ENCODE assay signal across 9 mouse cellular contexts in the genomic region with DNA sequence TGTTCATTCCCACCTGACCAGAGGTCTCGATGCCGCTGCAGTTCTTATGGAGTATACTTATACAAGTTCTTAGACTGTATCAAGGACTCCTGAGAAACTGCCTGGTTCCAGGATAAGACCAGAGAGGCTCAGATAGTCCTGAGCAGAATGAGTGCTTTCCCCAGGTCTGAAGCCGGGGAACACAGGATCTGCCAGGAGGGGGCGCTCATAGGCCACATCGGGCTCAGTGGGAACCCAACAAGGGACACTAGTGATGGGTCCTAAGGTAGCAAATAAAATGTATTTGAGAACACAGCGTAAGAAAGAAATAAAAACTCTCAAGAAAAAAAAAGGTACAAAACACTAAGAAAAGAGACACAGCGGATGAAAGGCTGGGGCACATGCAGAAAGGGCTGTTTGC.
DNase-seq lines count a peak whose midpoint lies in the region; ATAC-seq and TF ChIP-seq lines count a peak whose summit lies in the region.
"Had no signal": no experiment of that assay in that cellular context is flagged by ENCODE, and none has a peak within 500 bp of the region (broad histone marks: within the 10 kb centered on the region; RNA-seq: fewer than 3 reads in every experiment).

No protein-coding gene starts in this region.

- H3K9ac ChIP-seq in hindbrain, embryonic 11.5 days (ENCODE audit: low read depth, low read length), result no peak overlapping the region
- H3K9ac ChIP-seq in hindbrain, embryonic 13.5 days, result no peak overlapping the region
- H3K9ac ChIP-seq in hindbrain, postnatal 0 days (replicated peaks; ENCODE audit: low read length), result no peak overlapping the region
- H3K9ac ChIP-seq in liver, embryonic 14.5 days (replicated peaks), result no peak overlapping the region
- H3K9ac ChIP-seq: lung, embryonic 15.5 days had no signal

- peak; percentile 74 for TF ChIP-seq CTCF in hindbrain, postnatal 0 days (IDR thresholded peaks at IDR 0.05; ENCODE audit: low read depth)
- TF ChIP-seq CTCF in liver, embryonic 14.5 days (IDR thresholded peaks at IDR 0.05; ENCODE audit: low read depth), result peak; percentile 41; the same call in 1 of the 2 replicates

- H3K4me3 ChIP-seq in hindbrain, embryonic 11.5 days (ENCODE audit: low read depth, low read length), result no peak overlapping the region
- no peak overlapping the region for H3K4me3 ChIP-seq in hindbrain, embryonic 13.5 days
- no peak overlapping the region for H3K4me3 ChIP-seq in hindbrain, postnatal 0 days (ENCODE audit: low read length)
- no peak overlapping the region for H3K4me3 ChIP-seq in liver, embryonic 14.5 days (ENCODE audit: insufficient read depth in 1 of 2, low read depth in 2 of 2, low read length in 2 of 2)
- H3K4me3 ChIP-seq: lung, embryonic 15.5 days had no signal

- TF ChIP-seq EP300 in liver, embryonic 14.5 days (IDR thresholded peaks at IDR 0.05; ENCODE audit: low read depth), result no peak

- no peaks in the 10 kb centered on the region for H3K9me3 ChIP-seq in hindbrain, embryonic 11.5 days (ENCODE audit: control insufficient read depth, low read length)
- H3K9me3 ChIP-seq in hindbrain, embryonic 13.5 days, result no peaks in the 10 kb centered on the region
- H3K9me3 ChIP-seq in hindbrain, postnatal 0 days (ENCODE audit: low read length), result no peaks in the 10 kb centered on the region
- H3K9me3 ChIP-seq in liver, embryonic 14.5 days (ENCODE audit: control insufficient read depth, low read length), result no peaks in the 10 kb centered on the region
- H3K9me3 ChIP-seq: lung, embryonic 15.5 days had no signal

- ATAC-seq in hindbrain, embryonic 11.5 days (ENCODE audit: low FRiP score), result no peak
- ATAC-seq in hindbrain, embryonic 13.5 days (ENCODE audit: low FRiP score), result no peak
- ATAC-seq in hindbrain, postnatal 0 days, result peak; percentile 69; the same call in 1 of the 2 replicates
- no peak for ATAC-seq in liver, embryonic 14.5 days (ENCODE audit: insufficient read depth)

- no peak overlapping the region for H3K4me2 ChIP-seq in hindbrain, embryonic 11.5 days (replicated peaks; ENCODE audit: low read depth, low read length)
- H3K4me2 ChIP-seq in hindbrain, embryonic 13.5 days, result no peak overlapping the region
- no peak overlapping the region for H3K4me2 ChIP-seq in hindbrain, postnatal 0 days (ENCODE audit: low read depth, low read length)
- no peak overlapping the region for H3K4me2 ChIP-seq in liver, embryonic 14.5 days (ENCODE audit: low read depth)
- H3K4me2 ChIP-seq: lung, embryonic 15.5 days had no signal

- H3K27me3 ChIP-seq in hindbrain, embryonic 11.5 days (ENCODE audit: control insufficient read depth, insufficient read depth, low read length), result no peaks in the 10 kb centered on the region
- H3K27me3 ChIP-seq in hindbrain, embryonic 13.5 days, result 0 out of 2 replicates have a peak, but pooled peaks cover 3% of the 10 kb centered on the region
- H3K27me3 ChIP-seq in hindbrain, postnatal 0 days (ENCODE audit: insufficient read depth, low read length), result no peaks in the 10 kb centered on the region
- no peaks in the 10 kb centered on the region for H3K27me3 ChIP-seq in liver, embryonic 14.5 days (ENCODE audit: control insufficient read depth, insufficient read depth, low read length)
- H3K27me3 ChIP-seq: lung, embryonic 15.5 days had no signal

- no peaks in the 10 kb centered on the region for H3K36me3 ChIP-seq in hindbrain, embryonic 11.5 days (ENCODE audit: control insufficient read depth, insufficient read depth, low read length)
- no peaks in the 10 kb centered on the region for H3K36me3 ChIP-seq in hindbrain, embryonic 13.5 days
- no peaks in the 10 kb centered on the region for H3K36me3 ChIP-seq in hindbrain, postnatal 0 days (ENCODE audit: insufficient read depth, low read length)
- H3K36me3 ChIP-seq in liver, embryonic 14.5 days (replicated peaks; ENCODE audit: control insufficient read depth, insufficient read depth, low read depth), result no peaks in the 10 kb centered on the region
- H3K36me3 ChIP-seq: lung, embryonic 15.5 days had no signal

- DNase-seq in hindbrain, embryonic 11.5 days (ENCODE audit: low spot score), result peak; percentile 77
- DNase-seq in NIH3T3 (ENCODE audit: low read depth), result peak; percentile 50
- peak; percentile 81 to 90 for DNase-seq in cerebellum, postnatal 25 days
- peak; percentile 80 for DNase-seq in hindbrain, postnatal 0 days (ENCODE audit: low spot score)
- DNase-seq in liver, embryonic 14.5 days (ENCODE audit: low read depth in 3 of 3, low spot score in 3 of 3), result no peak
- DNase-seq in testis, postnatal 10 days (ENCODE audit: low spot score), result peak; percentile 73
- DNase-seq in spleen, postnatal 36 days (ENCODE audit: low spot score in 2 of 2), result no peak

- H3K4me1 ChIP-seq in hindbrain, embryonic 11.5 days (replicated peaks; ENCODE audit: control insufficient read depth, insufficient read depth, low read length), result no peaks in the 10 kb centered on the region
- H3K4me1 ChIP-seq in hindbrain, embryonic 13.5 days (replicated peaks), result peaks cover 4% of the 10 kb centered on the region; the same call in 1 of the 2 replicates
- no peaks in the 10 kb centered on the region for H3K4me1 ChIP-seq in hindbrain, postnatal 0 days (ENCODE audit: insufficient read depth, low read length)
- H3K4me1 ChIP-seq in liver, embryonic 14.5 days (replicated peaks; ENCODE audit: control insufficient read depth in 2 of 2, insufficient read depth in 2 of 2, low read length in 1 of 2), result no peaks in the 10 kb centered on the region
- H3K4me1 ChIP-seq: lung, embryonic 15.5 days had no signal

- WGBS in hindbrain, embryonic 11.5 days, result 47% methylated on average over 7 of the region's 7 CpGs
- 45% methylated on average over 7 of the region's 7 CpGs for WGBS in hindbrain, embryonic 13.5 days
- 43% methylated on average over 7 of the region's 7 CpGs for whole genome bisulfite sequencing in hindbrain, postnatal 0 days
- 38% methylated on average over 7 of the region's 7 CpGs for WGBS in liver, embryonic 14.5 days (ENCODE audit: insufficient replicate concordance)

- H3K27ac ChIP-seq in hindbrain, embryonic 11.5 days (ENCODE audit: low read depth, low read length), result no peak overlapping the region
- H3K27ac ChIP-seq in hindbrain, embryonic 13.5 days, result no peak overlapping the region
- H3K27ac ChIP-seq in hindbrain, postnatal 0 days, result no peak overlapping the region
- H3K27ac ChIP-seq in liver, embryonic 14.5 days, result no peak overlapping the region
- H3K27ac ChIP-seq: lung, embryonic 15.5 days had no signal

Comparison
In these comparisons a context has a peak if more than half of its experiments do, and no peak if none do; other contexts are left out.
1. DNase-seq: peak in hindbrain, embryonic 11.5 days (single experiment), NIH3T3 (single experiment), cerebellum, postnatal 25 days (2 of 2), hindbrain, postnatal 0 days (single experiment) and testis, postnatal 10 days (single experiment); none in liver, embryonic 14.5 days (0 of 3) and spleen, postnatal 36 days (0 of 2).